Mouse (Mus musculus): ENCODE results near the gene Apob.
A peak's percentile ranks its signal among the peaks of the same experiment; 100 is the strongest.

The Apob gene

DNA sequence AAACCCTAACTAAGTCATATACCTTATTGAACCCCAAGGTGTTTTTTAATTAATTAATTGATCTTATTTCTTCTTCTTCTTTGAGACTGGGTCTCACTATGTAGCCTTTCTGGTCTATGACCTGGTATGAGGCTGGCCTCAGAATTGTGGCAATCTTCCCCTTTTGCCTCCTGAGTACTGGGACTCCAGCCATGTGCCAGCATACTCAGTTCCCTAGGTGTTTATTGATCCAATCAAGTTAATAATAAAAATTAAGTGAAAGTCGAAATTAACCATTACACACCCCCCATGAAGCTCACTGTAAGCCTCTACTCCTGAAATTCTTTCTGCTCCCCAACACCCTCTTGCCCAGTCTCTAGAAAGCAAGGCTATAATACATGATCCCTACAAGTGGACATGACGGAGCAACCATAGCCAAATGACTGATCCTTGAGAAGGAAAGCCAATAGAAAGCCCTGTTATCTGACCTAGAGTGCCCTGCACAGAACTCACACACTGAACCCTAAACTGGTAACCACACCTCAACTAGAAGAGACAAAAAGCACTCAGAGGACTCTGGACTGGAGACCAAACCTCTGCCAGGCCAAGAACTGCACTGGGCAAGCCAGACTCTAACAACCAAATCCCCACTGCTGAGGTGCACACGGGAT is 60.8 kb downstream of the Apob start:
- no peak for DNase-seq (ENCODE audit: low spot score)

DNA sequence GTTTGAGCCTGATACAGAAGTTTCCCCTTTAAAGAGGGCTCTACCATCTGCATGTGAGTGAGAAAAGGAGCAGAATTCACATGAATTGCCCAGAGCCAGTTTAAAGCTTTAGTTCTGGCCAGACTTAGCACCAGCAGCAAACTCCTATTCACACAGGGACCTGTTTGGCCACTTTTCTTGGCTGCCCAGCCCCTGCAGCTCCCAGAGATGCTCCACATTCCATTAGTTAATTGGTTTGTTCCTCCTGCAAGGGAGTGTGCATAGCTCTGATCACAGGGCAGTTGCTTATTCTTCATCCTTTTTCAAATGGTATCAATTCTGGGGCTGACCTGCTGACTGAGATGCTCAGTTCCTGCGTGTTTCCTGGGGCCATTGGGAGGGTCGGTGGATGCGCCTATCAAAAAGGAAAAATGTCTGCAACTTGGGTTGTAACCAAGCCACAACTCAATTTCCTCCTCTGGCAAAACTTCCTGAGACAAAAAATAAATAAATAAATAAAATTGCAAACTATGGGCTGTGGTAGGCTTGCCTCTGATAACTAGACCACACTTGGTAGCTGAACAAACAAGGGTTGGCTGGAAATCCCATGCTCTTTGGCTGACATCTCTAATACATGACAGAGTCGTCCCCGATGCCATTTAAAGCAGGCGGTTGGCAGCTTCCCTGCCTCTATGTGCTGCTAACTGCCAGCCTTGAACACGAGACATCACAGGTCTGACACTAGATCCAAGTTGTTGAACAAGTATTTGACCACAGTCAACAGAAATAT is 65.4 kb downstream of the Apob start:
- DNase-seq (ENCODE audit: low spot score), result no peak

DNA sequence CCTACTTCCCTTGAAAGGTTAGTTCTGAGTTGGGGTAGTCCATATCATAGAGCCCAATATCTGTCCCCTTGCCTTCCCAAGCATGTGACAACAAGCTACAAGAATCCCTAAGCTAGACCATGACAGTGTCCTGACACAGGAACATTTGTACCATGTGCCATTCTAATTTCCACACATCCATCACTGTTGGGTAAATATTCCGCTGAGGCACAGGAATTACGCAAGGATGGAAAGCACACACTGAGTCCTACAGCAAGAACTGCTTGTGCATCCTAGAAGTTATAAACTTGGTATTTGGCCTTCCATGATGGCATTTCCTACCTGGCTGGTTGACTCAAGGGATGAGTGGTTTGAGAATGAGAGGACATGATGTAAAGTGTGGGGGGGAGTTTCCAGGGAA is 69.6 kb downstream of the Apob start:
- DNase-seq (ENCODE audit: low spot score), result no peak

DNA sequence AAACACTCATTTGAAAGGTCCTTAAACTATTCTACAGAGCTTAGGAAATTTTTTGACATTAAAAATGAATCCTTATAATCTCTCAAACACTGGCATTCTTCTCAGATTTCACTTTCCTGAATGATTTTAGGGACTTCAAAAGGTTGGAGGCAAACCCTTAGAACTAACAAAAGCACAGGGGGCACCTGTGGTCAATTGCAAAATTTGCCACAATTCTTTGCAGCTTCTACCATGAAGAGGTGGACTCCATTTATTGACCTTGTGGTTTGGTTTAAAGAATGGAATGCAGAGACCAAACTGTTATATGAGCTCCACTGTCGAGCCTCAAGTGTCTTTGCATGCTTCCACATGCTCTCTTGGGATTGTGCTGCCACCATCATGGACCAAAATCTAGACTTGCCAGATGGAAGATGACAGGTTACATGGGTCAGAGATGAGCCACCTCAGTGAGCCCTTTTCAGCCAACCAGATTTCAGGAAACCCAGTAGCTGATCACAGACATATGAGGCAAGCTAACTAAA is 70.4 kb downstream of the Apob start:
- no peak for DNase-seq (ENCODE audit: low spot score)

DNA sequence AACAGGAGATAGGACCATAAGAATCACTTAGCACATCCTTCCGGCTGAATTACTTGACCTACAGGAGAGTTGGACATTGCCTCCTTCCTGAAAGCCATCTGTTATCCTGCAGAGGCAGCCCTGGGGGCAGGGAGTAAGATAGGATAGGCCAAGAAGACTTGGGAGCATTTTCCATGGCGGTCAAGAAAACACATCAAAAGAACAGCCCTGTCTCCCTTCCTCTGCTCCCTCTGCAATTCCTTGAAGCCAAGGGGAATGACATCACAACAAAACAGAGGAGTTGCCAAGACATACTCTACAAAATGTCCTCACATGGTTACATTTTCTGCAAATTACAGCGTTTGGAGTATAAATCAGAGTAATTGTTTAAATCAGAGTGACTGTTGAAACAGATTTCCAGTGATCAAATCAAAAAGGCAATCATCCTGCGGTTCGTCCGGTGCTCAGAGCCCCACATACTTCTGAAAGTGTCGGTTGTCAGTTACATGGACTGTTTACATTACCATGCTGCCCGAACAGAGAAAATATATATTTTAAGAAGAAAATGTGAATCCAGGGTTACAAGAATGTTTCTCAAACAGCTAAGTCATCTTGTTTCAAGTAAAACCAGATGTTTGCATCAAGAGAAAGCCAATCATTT is 78.7 kb downstream of the Apob start:
- DNase-seq (ENCODE audit: low spot score), result no peak

DNA sequence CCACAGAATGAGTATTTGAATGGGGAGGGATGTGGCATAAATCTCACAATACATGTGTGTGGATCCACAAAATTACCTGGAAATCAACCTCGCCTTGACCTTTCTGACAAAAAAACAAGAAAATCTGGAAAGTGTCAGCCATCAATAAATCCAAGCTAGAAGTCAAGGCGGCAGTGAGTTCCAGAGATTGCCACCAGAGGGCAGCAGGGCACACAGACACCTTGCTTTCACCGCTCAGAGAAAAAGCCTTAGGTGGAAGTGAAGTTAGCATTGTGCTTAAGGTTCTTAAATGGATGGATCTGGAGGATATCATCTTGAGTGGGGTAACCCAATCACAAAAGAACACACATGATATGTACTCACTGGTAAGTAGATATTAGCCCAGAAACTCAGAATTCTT is 82.1 kb downstream of the Apob start:
- peak; percentile 57 for DNase-seq (ENCODE audit: low spot score)

DNA sequence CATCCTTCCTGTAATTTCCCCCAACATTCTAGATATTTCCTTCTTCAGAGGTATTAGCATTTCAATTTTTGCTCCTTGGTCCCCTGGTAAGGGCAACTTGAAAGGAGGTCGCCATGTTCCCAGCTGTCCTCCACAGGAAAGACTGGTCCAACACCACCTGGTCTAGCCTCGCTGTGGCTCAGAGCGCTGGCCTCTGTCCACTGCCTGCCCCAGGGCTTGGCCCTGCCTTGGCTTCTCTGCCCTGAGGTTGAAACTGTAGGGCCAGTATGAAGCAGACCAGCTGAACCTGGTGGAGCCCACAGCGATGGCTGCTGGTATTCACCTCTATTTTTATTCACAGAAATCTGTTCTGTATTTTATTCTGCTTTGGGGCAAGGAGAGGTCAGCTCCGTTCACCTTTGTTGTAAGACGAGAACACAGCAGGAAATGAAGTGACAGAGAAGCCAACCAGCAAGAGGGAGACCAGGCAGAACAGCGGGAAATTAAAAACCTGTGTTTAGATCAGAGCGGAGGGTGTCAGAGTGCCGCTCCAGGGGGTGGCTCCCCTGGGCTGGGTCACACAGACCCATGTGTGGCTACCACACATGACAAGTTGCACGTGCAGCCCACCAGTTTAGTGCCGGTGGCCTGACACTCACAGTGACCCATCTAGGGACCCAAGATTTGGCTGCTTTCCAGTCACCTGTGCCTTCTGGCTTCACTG is 86.1 kb downstream of the Apob start:
- no peak for DNase-seq (ENCODE audit: low spot score)

Measured in left cerebral cortex, adult 11 months (tissue).